ENCODE assay signal across 13 mouse cellular contexts in genomic region chr11:69388680-69389079, GRCm38 (mm10).
"Had no signal": no experiment of that assay in that cellular context is flagged by ENCODE, and none has a peak within 500 bp of the region (broad histone marks: within the 10 kb centered on the region; RNA-seq: fewer than 3 reads in every experiment).

No protein-coding gene starts in this region.

- DNase-seq: kidney, postnatal 25 days; liver; liver, embryonic 13.5 days; liver, postnatal 0 days; lung, postnatal 36 days; midbrain, embryonic 14.5 days; right cerebral cortex, adult 18-20 months; right cerebral cortex, postnatal 25 days; thymus, adult 18-20 months; thymus, postnatal 14 days had no signal

- H3K4me3 ChIP-seq: limb, embryonic 12.5 days; liver, embryonic 13.5 days; myocyte; neural tube, embryonic 15.5 days had no signal

- H3K27ac ChIP-seq: limb, embryonic 12.5 days; liver, embryonic 13.5 days; neural tube, embryonic 15.5 days had no signal

- ATAC-seq: liver, postnatal 0 days had no signal

- H3K9ac ChIP-seq: limb, embryonic 12.5 days; liver, embryonic 13.5 days; liver, postnatal 0 days; neural tube, embryonic 15.5 days had no signal

- H3K27me3 ChIP-seq: limb, embryonic 12.5 days; liver, embryonic 13.5 days; neural tube, embryonic 15.5 days had no signal

- H3K4me1 ChIP-seq: limb, embryonic 12.5 days had no signal

- H3K36me3 ChIP-seq: liver, embryonic 13.5 days; neural tube, embryonic 15.5 days had no signal
